Mouse (Mus musculus) liver, adult 2 months (tissue): ENCODE data around the gene Uroc1. TPM values are rescaled to one million over a fixed set of nuclear protein-coding genes. Genes with fewer than 3 reads are reported as not detected.

ENCODE experiments used
- DNase-seq: peaks from one replicate; pipeline ENCODE4 v3.0.0-alpha.2; 2011; ENCODE audit warnings: low read depth, low spot score; ENCODE audit errors: extremely low read depth
- H3K27ac ChIP-seq: fragments of 200-500 bp; replicated peaks from 2 replicates; pipeline ENCODE4 v1.5.1; 2012; ENCODE audit warnings: low read depth, mild to moderate bottlenecking, control low read depth, inconsistent platforms, low read length; ENCODE audit not compliant: insufficient read depth
- H3K27me3 ChIP-seq: fragments of 200-500 bp; 2 replicates; pipeline ENCODE4 v1.6.1; 2012; ENCODE audit warnings: mild to moderate bottlenecking, moderate library complexity, low read length, inconsistent platforms; ENCODE audit not compliant: control insufficient read depth, insufficient read depth
- H3K36me3 ChIP-seq: fragments of 200-500 bp; 2 replicates; pipeline ENCODE4 v1.6.1; 2012; ENCODE audit warnings: low read length, inconsistent platforms; ENCODE audit not compliant: control insufficient read depth, insufficient read depth
- H3K4me1 ChIP-seq: fragments of 200-500 bp; 2 replicates; pipeline ENCODE4 v1.6.1; 2011; ENCODE audit warnings: low read length; ENCODE audit not compliant: control insufficient read depth, insufficient read depth
- H3K4me3 ChIP-seq: fragments of 200-500 bp; 2 replicates; pipeline ENCODE4 v1.5.1; 2011; ENCODE audit warnings: low read depth, mild to moderate bottlenecking, control low read depth, low read length, moderate library complexity; ENCODE audit not compliant: insufficient read depth
- H3K79me2 ChIP-seq: fragments of 200-500 bp; 2 replicates; pipeline ENCODE4 v1.6.1; 2012; ENCODE audit warnings: inconsistent platforms, mild to moderate bottlenecking, low read length, moderate library complexity; ENCODE audit not compliant: control insufficient read depth, insufficient read depth
- H3K9ac ChIP-seq: fragments of 200-500 bp; 2 replicates; pipeline ENCODE4 v1.6.1; 2012; ENCODE audit warnings: low read depth, mild to moderate bottlenecking, control low read depth, inconsistent platforms, low read length
- CTCF ChIP-seq: fragments of 200-500 bp; IDR thresholded peaks from 2 replicates; pipeline ENCODE4 v1.5.1; 2011; ENCODE audit warnings: low read depth, low read length, control low read depth
- POLR2A ChIP-seq: fragments of 200-500 bp; IDR thresholded peaks from 2 replicates; pipeline ENCODE4 v1.6.1; 2011; ENCODE audit warnings: low read length, control low read depth; ENCODE audit not compliant: insufficient read depth; ENCODE audit errors: extremely low read depth
- WGBS: fragments of 180-500 bp; shearing (Covaris S2); methylation state at CpG from one replicate; pipeline ENCODE4 v1.1.7; 2018; 5-methylcytosine and 5-hydroxymethylcytosine counted together
- polyA plus RNA-seq: library from polyadenylated mRNA; depleted of rRNA; stranded (reverse); fragments of >200 nt; gene quantifications from 2 replicates; pipeline ENCODE4 v1.2.3, GENCODE M21; 2012
- total RNA-seq: library from RNA; depleted of rRNA; stranded (reverse); fragments of >200 nt; gene quantifications from 2 replicates; pipeline ENCODE4 v1.2.3, GENCODE M21; 2014

Uroc1 gene
- total and polyA plus RNA-seq, 2 experiments, result 239 to 399 TPM

DNA sequence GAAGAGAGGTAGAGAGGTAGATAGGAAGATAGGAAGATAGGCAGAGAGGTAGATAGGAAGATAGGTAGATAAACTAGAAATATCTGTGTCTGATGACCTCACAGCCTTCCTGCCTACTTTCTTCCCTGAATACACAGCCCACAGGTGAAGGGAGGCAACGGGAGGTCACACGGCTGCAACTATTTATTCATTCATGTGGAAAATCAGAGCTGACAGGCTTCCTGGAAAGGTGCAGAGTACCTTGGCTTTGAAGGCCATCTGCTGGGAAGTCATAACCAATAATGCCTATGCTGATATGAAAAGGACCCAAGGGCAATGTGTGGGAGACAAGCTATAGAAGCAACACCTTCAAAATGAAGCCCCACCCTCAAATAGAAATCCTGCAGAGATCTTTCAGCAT lies 9.3 kb downstream of the Uroc1 start:
- Histone ChIP-seq H3K79me2 (no peaks in the 10 kb centered on the region), H3K4me1 (no peaks in the 10 kb centered on the region), H3K4me3 (no peak overlapping the region), H3K36me3 (peaks cover 28% of the 10 kb centered on the region), H3K9ac (no peak overlapping the region), H3K27ac (no peak overlapping the region), H3K27me3 (no peaks in the 10 kb centered on the region)
- no peak for TF ChIP-seq CTCF
- no peak for TF ChIP-seq POLR2A
- no peak for DNase-seq
- 38% methylated on average over 2 of the region's 2 CpGs for WGBS

DNA sequence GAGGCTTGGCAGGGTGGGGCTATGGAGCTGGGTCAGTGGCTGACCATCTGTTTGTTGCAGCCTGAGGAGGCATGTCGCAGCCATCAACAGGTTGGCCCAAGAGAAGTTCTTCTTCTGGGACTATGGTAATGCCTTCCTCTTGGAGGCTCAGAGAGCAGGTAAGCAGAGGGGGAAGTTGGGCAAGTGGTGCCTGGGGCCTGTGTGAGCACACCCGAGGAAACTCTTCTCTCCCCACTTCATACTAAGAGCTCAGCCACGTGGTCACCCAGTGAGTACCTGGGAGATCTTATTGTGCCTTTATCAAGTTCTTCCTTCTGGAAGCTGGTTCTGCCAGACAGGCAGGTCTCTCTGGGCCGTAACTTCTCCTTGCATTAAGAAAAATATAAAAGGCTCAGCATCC lies 14.1 kb downstream of the Uroc1 start:
- no peaks in the 10 kb centered on the region for H3K27me3 ChIP-seq
- TF ChIP-seq POLR2A (no peak), CTCF (no peak)
- peaks cover 26% of the 10 kb centered on the region for H3K36me3 ChIP-seq
- H3K9ac ChIP-seq, result no peak overlapping the region
- no peak overlapping the region for H3K4me3 ChIP-seq
- DNase-seq, result no peak
- WGBS, result 86% methylated on average over 4 of the region's 4 CpGs
- H3K79me2 ChIP-seq, result no peaks in the 10 kb centered on the region
- H3K4me1 ChIP-seq, result no peaks in the 10 kb centered on the region
- no peak overlapping the region for H3K27ac ChIP-seq

GRCm38 (mm10) chr6:90348500-90348899 lies 15.4 kb downstream of the Uroc1 start:
- Histone ChIP-seq H3K27ac (no peak overlapping the region), H3K36me3 (peaks cover 30% of the 10 kb centered on the region), H3K79me2 (no peaks in the 10 kb centered on the region), H3K4me3 (no peak overlapping the region), H3K9ac (no peak overlapping the region), H3K4me1 (no peaks in the 10 kb centered on the region), H3K27me3 (no peaks in the 10 kb centered on the region)
- no peak for DNase-seq
- 80% methylated on average over 4 of the region's 4 CpGs for WGBS
- TF ChIP-seq POLR2A (no peak), CTCF (no peak)

- Histone ChIP-seq H3K9ac (no peak overlapping the region), H3K4me1 (no peaks in the 10 kb centered on the region), H3K4me3 (no peak overlapping the region), H3K36me3 (peaks cover 32% of the 10 kb centered on the region), H3K27me3 (no peaks in the 10 kb centered on the region), H3K27ac (no peak overlapping the region), H3K79me2 (no peaks in the 10 kb centered on the region)
- TF ChIP-seq POLR2A, result no peak
- TF ChIP-seq CTCF, result no peak
- no peak for DNase-seq
- WGBS, result 69% methylated on average over 2 of the region's 2 CpGs
Measured at GRCm38 (mm10) chr6:90350011-90350410, 16.9 kb downstream of the Uroc1 start.

- no peak for TF ChIP-seq POLR2A
Measured at GRCm38 (mm10) chr6:90358142-90358541, 25.1 kb downstream of the Uroc1 start.

GRCm38 (mm10) chr6:90359445-90359844 lies 26.4 kb downstream of the Uroc1 start:
- no peak overlapping the region for H3K4me3 ChIP-seq
- 78% methylated on average over 2 of the region's 2 CpGs for WGBS
- DNase-seq, result no peak
- no peak overlapping the region for H3K9ac ChIP-seq
- H3K79me2 ChIP-seq, result no peaks in the 10 kb centered on the region
- no peaks in the 10 kb centered on the region for H3K4me1 ChIP-seq
- no peaks in the 10 kb centered on the region for H3K27me3 ChIP-seq
- H3K36me3 ChIP-seq, result peaks cover 24% of the 10 kb centered on the region
- TF ChIP-seq CTCF (no peak), POLR2A (no peak)
- H3K27ac ChIP-seq, result no peak overlapping the region

More at GRCm38 (mm10) chr6:90358142-90358541, 25.1 kb downstream of the Uroc1 start:
- Histone ChIP-seq H3K4me1 (no peaks in the 10 kb centered on the region), H3K36me3 (peaks cover 25% of the 10 kb centered on the region), H3K79me2 (no peaks in the 10 kb centered on the region), H3K27me3 (no peaks in the 10 kb centered on the region), H3K4me3 (no peak overlapping the region), H3K9ac (no peak overlapping the region), H3K27ac (no peak overlapping the region)
- no peak for DNase-seq
- 79% methylated on average over 5 of the region's 5 CpGs for WGBS
